Mouse (Mus musculus) midbrain, embryonic 14.5 days (tissue): Measurements from ENCODE around the gene 4930503B20Rik. TPM values are rescaled to one million over a fixed set of nuclear protein-coding genes. Genes with fewer than 3 reads are reported as not detected.

Experiments used
- ATAC-seq: fragments of 200-750 bp; cut with Nextera tagmentation; 2 replicates; pipeline ENCODE4 v1.8.0; 2017; ENCODE audit warnings: moderate number of reproducible peaks, moderate library complexity; ENCODE audit not compliant: low FRiP score, low TSS enrichment
- DNase-seq: peaks from one replicate; pipeline ENCODE4 v3.0.0-alpha.2; 2015
- H3K27ac ChIP-seq: fragments of 300-500 bp; sonication (generic); replicated peaks from 2 replicates; pipeline ENCODE4 v1.5.1; 2014; ENCODE audit warnings: mild to moderate bottlenecking, low read depth, low read length, moderate library complexity
- H3K27me3 ChIP-seq: fragments of 300-500 bp; sonication (generic); 2 replicates; pipeline ENCODE4 v1.6.1; 2014; ENCODE audit warnings: low read length, control low read depth, mixed read lengths; ENCODE audit not compliant: control insufficient read depth, insufficient read depth
- H3K36me3 ChIP-seq: fragments of 300-500 bp; sonication (generic); 2 replicates; pipeline ENCODE4 v1.6.1; 2014; ENCODE audit warnings: low read length, control low read depth; ENCODE audit not compliant: control insufficient read depth, insufficient read depth
- H3K4me1 ChIP-seq: fragments of 300-500 bp; sonication (generic); 2 replicates; pipeline ENCODE4 v1.6.1; 2014; ENCODE audit warnings: mild to moderate bottlenecking, antibody characterized with exemption, low read length, control low read depth; ENCODE audit not compliant: control insufficient read depth, insufficient read depth
- H3K4me2 ChIP-seq: fragments of 300-500 bp; sonication (generic); 2 replicates; pipeline ENCODE4 v1.6.1; 2014; ENCODE audit warnings: mild to moderate bottlenecking, low read length, moderate library complexity
- H3K4me3 ChIP-seq: fragments of 300-500 bp; sonication (generic); replicated peaks from 2 replicates; pipeline ENCODE4 v1.5.1; 2014; ENCODE audit warnings: low read depth, low read length
- H3K9ac ChIP-seq: fragments of 300-500 bp; sonication (generic); replicated peaks from 2 replicates; pipeline ENCODE4 v1.6.1; 2014; ENCODE audit warnings: mild to moderate bottlenecking, low read length, moderate library complexity
- H3K9me3 ChIP-seq: fragments of 300-500 bp; sonication (generic); 2 replicates; pipeline ENCODE4 v1.6.1; 2016; ENCODE audit warnings: low read length, control low read depth, mixed read lengths; ENCODE audit not compliant: control insufficient read depth
- WGBS: fragments of 180-500 bp; shearing (Covaris S2); extraction: QIAGEN DNeasy Blood & Tissue Kit; methylation state at CpG from one replicate; pipeline ENCODE4 v1.1.7; 2014; 5-methylcytosine and 5-hydroxymethylcytosine counted together
- polyA plus RNA-seq: library from polyadenylated mRNA; unstranded; fragments of >200 nt; fragmentation: Nextera tagmentation; extraction: Ambion mirVana; gene quantifications from 2 replicates; pipeline ENCODE4 v1.2.1, GENCODE M21; 2014

The 4930503B20Rik gene
- polyA plus RNA-seq, 1 experiment from 2014 or later: not detected

DNA sequence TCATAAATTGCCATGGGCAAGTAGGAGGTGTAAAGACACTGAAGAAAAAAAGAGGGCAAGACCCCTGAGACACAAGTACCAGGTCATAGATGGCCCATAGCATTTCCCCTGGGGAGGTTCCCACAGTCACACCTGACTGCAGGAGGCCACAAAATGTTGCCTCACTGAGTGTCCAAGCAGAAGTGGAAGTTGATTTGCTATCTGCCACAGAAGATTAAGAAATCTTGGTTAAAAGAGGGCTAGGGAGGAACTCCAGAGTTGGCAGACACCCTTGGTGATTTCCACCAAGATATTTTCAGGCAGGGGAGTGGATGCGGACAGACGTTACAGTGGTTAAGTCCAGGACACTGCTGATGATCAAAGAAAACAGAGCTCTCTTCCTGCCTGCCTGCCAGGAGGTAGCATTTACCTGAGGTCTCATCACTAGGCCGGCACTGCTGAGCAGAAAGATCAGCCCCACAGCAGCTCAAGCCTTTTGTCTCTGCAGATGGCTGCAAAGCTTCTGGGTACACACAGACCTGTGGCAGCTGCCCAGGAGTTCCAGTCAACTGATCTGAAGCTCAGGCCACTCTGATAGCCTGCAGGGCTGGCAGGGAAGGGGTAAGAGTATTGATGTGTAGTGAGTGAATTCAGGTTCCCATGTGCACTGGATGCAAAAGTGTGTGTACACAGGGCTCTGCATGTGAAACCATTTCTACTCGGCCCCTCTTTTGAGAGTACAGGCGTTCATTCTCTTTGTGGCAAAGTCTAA lies 34.4 kb downstream of the 4930503B20Rik start:
- Histone ChIP-seq H3K4me2 (no peak overlapping the region), H3K36me3 (no peaks in the 10 kb centered on the region), H3K4me1 (no peaks in the 10 kb centered on the region), H3K27ac (no peak overlapping the region), H3K9ac (no peak overlapping the region), H3K4me3 (no peak overlapping the region), H3K27me3 (no peaks in the 10 kb centered on the region), H3K9me3 (no peaks in the 10 kb centered on the region)
- DNase-seq (no peak), ATAC-seq (no peak)
- 72% methylated on average over 5 of the region's 5 CpGs for WGBS

DNA sequence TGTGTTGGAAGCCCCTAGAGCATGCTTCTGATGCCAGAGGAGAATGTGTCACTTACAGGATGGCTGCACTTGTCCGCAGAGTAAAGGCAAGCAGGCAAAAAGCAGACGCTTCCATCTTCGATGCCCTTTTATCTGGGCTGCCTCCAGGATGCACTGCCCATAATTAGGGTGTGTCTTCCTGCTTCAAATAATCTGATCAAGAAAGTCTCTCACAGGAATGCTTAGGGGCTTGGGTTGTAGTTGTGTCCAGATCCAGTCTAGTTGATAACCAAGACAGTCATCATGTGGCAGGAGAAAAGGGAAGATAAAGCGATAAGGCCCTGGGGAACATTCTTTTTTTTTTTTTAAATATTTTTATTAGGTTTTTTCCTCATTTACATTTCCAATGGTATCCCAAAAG lies 35.6 kb downstream of the 4930503B20Rik start, which contains the start of gene Dnase2b:
TSS of gene Dnase2b (minus strand) at position 101 of the 400 bp plus-strand sequence.
- no peak within 1 kb of the TSS for H3K9ac ChIP-seq
- H3K36me3 ChIP-seq: no peaks in the 10 kb centered on the region
- 92% methylated on average over 4 of the region's 4 CpGs for WGBS
- H3K4me3 ChIP-seq: no peak within 1 kb of the TSS
- no peak within 1 kb of the TSS for H3K27ac ChIP-seq
- no peaks in the 10 kb centered on the region for H3K9me3 ChIP-seq
- no peak for DNase-seq
- no peak within 1 kb of the TSS for H3K4me2 ChIP-seq
- H3K4me1 ChIP-seq: no peaks in the 10 kb centered on the region
- ATAC-seq: no peak
- no peaks in the 10 kb centered on the region for H3K27me3 ChIP-seq

DNA sequence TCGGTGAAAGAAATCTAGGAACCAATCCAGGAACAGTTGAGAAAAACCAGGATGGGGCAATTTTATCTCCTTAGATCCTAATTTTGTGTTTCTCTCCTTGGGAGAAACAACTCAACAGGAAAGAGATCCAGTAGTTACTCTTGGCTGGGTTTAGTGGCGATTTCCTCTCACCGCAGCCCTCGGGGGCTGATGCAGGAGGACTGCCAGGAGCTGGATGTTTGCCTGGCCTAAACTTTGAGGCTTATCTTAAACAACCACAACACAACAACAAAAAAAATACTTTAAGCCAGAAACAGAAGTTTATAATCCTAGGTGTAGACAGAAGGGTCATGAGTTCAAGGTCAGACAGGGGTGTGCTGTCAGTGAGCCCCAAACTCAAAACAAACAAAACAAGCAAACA lies 39.3 kb downstream of the 4930503B20Rik start:
- Histone ChIP-seq H3K4me1 (peaks cover 8% of the 10 kb centered on the region; the same call in 1 of the 2 replicates), H3K4me2 (no peak overlapping the region), H3K4me3 (no peak overlapping the region), H3K9ac (no peak overlapping the region), H3K27me3 (no peaks in the 10 kb centered on the region), H3K36me3 (no peaks in the 10 kb centered on the region), H3K27ac (no peak overlapping the region), H3K9me3 (no peaks in the 10 kb centered on the region)
- no peak for DNase-seq
- 95% methylated on average over 4 of the region's 4 CpGs for WGBS
- no peak for ATAC-seq

DNA sequence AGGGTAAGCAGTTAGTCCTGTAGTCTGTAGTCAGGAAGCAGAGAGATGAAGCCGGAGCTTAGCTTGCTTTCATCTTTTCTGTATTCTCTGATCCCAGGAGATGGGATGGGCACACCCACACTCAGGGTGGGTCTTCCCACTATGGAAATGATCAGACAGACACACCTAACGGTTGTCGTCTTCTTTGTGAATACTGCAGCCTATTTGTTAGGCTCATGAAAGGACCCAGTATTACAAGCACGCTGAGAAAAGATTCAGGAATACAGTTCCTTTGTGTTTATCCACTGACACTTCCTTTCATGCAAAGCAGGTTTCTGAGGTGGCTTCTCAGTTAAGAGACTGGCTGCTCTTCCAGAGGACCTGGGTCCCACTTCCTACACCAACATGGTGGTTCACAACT lies 39.9 kb downstream of the 4930503B20Rik start:
- H3K4me3 ChIP-seq: no peak overlapping the region
- H3K27ac ChIP-seq: no peak overlapping the region
- no peak for DNase-seq
- no peak overlapping the region for H3K4me2 ChIP-seq
- H3K36me3 ChIP-seq: no peaks in the 10 kb centered on the region
- WGBS: 78% methylated on average over 4 of the region's 4 CpGs
- H3K9ac ChIP-seq: no peak overlapping the region
- no peaks in the 10 kb centered on the region for H3K9me3 ChIP-seq
- H3K4me1 ChIP-seq: peaks cover 8% of the 10 kb centered on the region; the same call in 1 of the 2 replicates
- ATAC-seq: no peak
- H3K27me3 ChIP-seq: no peaks in the 10 kb centered on the region

DNA sequence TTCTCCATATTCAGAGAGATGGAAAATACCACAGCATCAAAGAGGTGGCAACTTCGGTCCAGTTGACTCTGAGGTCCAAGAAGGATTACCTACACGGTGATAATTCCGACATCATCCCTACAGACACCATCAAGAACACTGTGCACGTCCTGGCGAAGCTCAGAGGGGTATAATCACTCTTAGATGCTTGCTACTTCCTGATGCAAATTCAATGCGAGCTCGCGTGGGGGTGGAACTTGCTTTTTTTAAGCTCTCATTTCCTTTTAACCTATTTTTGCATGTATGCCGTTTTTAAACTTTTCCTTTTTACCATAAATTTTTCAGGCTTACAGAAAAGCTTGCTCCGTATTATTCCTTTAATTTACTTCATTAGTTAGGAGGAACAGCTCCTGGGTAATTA lies 40.8 kb downstream of the 4930503B20Rik start:
- Histone ChIP-seq H3K9me3 (no peaks in the 10 kb centered on the region), H3K9ac (no peak overlapping the region), H3K27ac (no peak overlapping the region), H3K4me1 (peaks cover 8% of the 10 kb centered on the region; the same call in 1 of the 2 replicates), H3K4me3 (no peak overlapping the region), H3K36me3 (no peaks in the 10 kb centered on the region), H3K27me3 (no peaks in the 10 kb centered on the region), H3K4me2 (no peak overlapping the region)
- no peak for ATAC-seq
- DNase-seq: no peak
- WGBS: 83% methylated on average over 10 of the region's 10 CpGs

DNA sequence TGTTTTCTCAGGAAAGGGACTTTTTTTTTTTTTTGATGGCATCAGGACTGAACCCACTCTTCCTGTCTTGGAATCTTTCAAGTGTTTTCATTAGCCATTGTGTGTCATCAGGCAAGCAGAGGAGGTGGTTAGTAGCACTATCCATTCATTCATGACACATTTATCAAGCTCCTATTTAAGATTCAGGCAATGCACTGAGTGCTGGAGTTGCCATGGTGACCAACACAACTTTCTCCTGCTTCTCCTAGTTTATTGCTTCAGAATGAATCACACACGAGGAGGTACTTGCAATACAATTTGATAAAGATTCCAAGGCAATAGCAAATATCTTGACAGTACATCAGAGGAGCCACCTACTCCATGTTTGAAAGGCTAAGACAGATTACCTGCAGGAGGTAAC lies 43.7 kb downstream of the 4930503B20Rik start:
- WGBS: 10% methylated on average over 1 of the region's 1 CpGs
- no peak overlapping the region for H3K4me2 ChIP-seq
- no peak overlapping the region for H3K9ac ChIP-seq
- no peak overlapping the region for H3K27ac ChIP-seq
- H3K27me3 ChIP-seq: no peaks in the 10 kb centered on the region
- no peaks in the 10 kb centered on the region for H3K36me3 ChIP-seq
- H3K4me1 ChIP-seq: peaks cover 8% of the 10 kb centered on the region; the same call in 1 of the 2 replicates
- DNase-seq (peak; percentile 70), ATAC-seq (peak; percentile 58; the same call in 1 of the 2 replicates)
- no peaks in the 10 kb centered on the region for H3K9me3 ChIP-seq
- H3K4me3 ChIP-seq: no peak overlapping the region

DNA sequence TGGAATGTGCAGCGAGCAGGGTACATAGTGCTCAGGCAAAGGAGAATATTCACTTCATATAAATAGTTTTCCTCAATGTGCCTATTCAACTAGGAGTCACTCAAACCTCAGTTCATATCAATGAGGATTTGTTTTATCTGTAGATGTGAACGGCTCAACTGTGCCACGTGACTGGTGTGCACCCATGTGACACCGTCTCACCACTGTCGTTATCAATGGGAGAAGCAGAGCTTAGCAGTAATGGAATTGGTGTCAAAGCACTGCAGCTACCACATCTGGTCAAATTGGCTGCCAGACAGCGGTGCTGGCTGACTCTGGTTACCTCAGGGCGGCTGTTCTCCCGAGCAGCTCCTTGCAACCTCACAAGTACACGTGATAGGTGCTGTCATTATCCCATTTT lies 46.5 kb downstream of the 4930503B20Rik start:
- H3K4me2 ChIP-seq: no peak overlapping the region
- H3K36me3 ChIP-seq: no peaks in the 10 kb centered on the region
- no peaks in the 10 kb centered on the region for H3K9me3 ChIP-seq
- H3K27me3 ChIP-seq: no peaks in the 10 kb centered on the region
- no peak for ATAC-seq
- no peak for DNase-seq
- no peak overlapping the region for H3K4me3 ChIP-seq
- WGBS: 86% methylated on average over 9 of the region's 9 CpGs
- peaks cover 8% of the 10 kb centered on the region; the same call in 1 of the 2 replicates for H3K4me1 ChIP-seq
- no peak overlapping the region for H3K9ac ChIP-seq
- H3K27ac ChIP-seq: no peak overlapping the region

DNA sequence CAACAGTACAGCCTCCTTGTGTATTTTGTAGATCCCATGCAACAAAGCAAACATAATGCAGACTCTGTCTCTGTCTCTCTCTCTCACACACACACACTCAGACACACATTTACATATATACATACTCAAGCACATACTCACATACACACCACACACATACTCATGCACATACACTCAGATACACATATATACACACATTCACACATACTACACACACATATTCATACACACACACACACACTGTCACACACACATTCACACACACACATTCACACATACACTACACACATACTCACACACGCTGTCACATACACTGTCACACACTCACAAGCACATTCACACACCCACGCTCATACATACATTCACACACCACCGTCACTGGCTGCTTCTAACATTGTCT lies 48.6 kb downstream of the 4930503B20Rik start:
- peaks cover 1% of the 10 kb centered on the region; the same call in 1 of the 2 replicates for H3K4me1 ChIP-seq
- H3K27ac ChIP-seq: no peak overlapping the region
- H3K27me3 ChIP-seq: no peaks in the 10 kb centered on the region
- WGBS: 93% methylated on average over 3 of the region's 3 CpGs
- no peaks in the 10 kb centered on the region for H3K36me3 ChIP-seq
- ATAC-seq (no peak), DNase-seq (no peak)
- H3K9ac ChIP-seq: no peak overlapping the region
- H3K4me2 ChIP-seq: no peak overlapping the region
- no peak overlapping the region for H3K4me3 ChIP-seq
- no peaks in the 10 kb centered on the region for H3K9me3 ChIP-seq

DNA sequence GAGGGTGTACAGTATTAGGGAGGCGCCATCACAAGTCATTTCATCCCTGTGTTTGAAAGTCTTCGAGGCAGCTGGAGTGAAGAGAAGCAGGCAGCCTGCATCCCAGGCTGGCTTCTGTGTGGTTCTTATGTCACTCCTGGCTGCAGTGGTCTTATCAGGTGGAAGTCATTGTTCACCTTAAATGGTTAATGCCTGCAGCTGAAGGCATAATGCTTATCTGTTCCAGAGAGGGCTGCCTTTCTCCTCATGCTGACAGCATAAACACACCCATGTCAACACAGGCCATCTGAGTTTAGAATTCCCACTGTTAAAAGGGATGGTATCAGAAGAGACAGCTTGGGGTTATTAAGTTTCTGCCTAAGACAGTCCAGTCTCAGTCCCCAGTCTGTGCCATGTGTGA lies 49.9 kb downstream of the 4930503B20Rik start:
- WGBS: 91% methylated on average over 2 of the region's 2 CpGs
- H3K9me3 ChIP-seq: no peaks in the 10 kb centered on the region
- H3K36me3 ChIP-seq: no peaks in the 10 kb centered on the region
- H3K27me3 ChIP-seq: no peaks in the 10 kb centered on the region
- DNase-seq (no peak), ATAC-seq (no peak)
- H3K4me1 ChIP-seq: no peaks in the 10 kb centered on the region
- H3K9ac ChIP-seq: no peak overlapping the region
- H3K4me3 ChIP-seq: no peak overlapping the region
- no peak overlapping the region for H3K4me2 ChIP-seq
- no peak overlapping the region for H3K27ac ChIP-seq
